Mouse (Mus musculus) heart, postnatal 0 days (tissue): Measurements from ENCODE around the gene Zfp512b. TPM values are rescaled to one million over a fixed set of nuclear protein-coding genes. Genes with fewer than 3 reads are reported as not detected.

Experiments
- ATAC-seq: fragments of 200-750 bp; cut with Nextera tagmentation; 2 replicates; pipeline ENCODE4 v1.8.0; 2017; ENCODE audit warnings: low read depth, moderate number of reproducible peaks, moderate library complexity; ENCODE audit not compliant: insufficient read depth
- DNase-seq: peaks from one replicate; pipeline ENCODE4 v3.0.0-alpha.2; 2016; ENCODE audit warnings: low spot score
- H3K27ac ChIP-seq: fragments of 300-500 bp; sonication (generic); 2 replicates; pipeline ENCODE4 v1.5.1; 2014; ENCODE audit warnings: low read depth, mild to moderate bottlenecking
- H3K27me3 ChIP-seq: fragments of 300-500 bp; sonication (generic); 2 replicates; pipeline ENCODE4 v1.6.1; 2014; ENCODE audit warnings: low read length, mixed read lengths; ENCODE audit not compliant: control insufficient read depth, insufficient read depth
- H3K36me3 ChIP-seq: fragments of 300-500 bp; sonication (generic); replicated peaks from 2 replicates; pipeline ENCODE4 v1.6.1; 2014; ENCODE audit warnings: low read length, mixed read lengths; ENCODE audit not compliant: control insufficient read depth, insufficient read depth
- H3K4me1 ChIP-seq: fragments of 300-500 bp; sonication (generic); 2 replicates; pipeline ENCODE4 v1.6.1; 2014; ENCODE audit warnings: antibody characterized with exemption; ENCODE audit not compliant: control insufficient read depth, insufficient read depth
- H3K4me2 ChIP-seq: fragments of 300-500 bp; sonication (generic); 2 replicates; pipeline ENCODE4 v1.6.1; 2014; ENCODE audit warnings: low read depth, mild to moderate bottlenecking, low read length, moderate library complexity
- H3K4me3 ChIP-seq: fragments of 300-500 bp; sonication (generic); 2 replicates; pipeline ENCODE4 v1.5.1; 2014; ENCODE audit warnings: low read depth, low read length
- H3K9ac ChIP-seq: fragments of 300-500 bp; sonication (generic); replicated peaks from 2 replicates; pipeline ENCODE4 v1.6.1; 2014; ENCODE audit warnings: low read depth, low read length, mixed read lengths
- H3K9me3 ChIP-seq: fragments of 300-500 bp; sonication (generic); replicated peaks from 2 replicates; pipeline ENCODE4 v1.6.1; 2016; ENCODE audit warnings: low read length; ENCODE audit not compliant: control insufficient read depth
- CTCF ChIP-seq: IDR thresholded peaks from 2 replicates; pipeline ENCODE4 v1.5.1; 2016; ENCODE audit warnings: antibody characterized with exemption, control low read depth, low read depth
- EP300 ChIP-seq: IDR thresholded peaks from 2 replicates; pipeline ENCODE4 v1.6.1; 2016; ENCODE audit warnings: antibody characterized with exemption, low read depth
- WGBS: fragments of 180-500 bp; shearing (Covaris S2); extraction: QIAGEN DNeasy Blood & Tissue Kit; methylation state at CpG from one replicate; pipeline ENCODE4 v1.1.7; 2014; 5-methylcytosine and 5-hydroxymethylcytosine counted together
- polyA plus RNA-seq: library from polyadenylated mRNA; unstranded; fragments of >200 nt; fragmentation: Nextera tagmentation; extraction: Ambion mirVana; gene quantifications from 2 replicates; pipeline ENCODE4 v1.2.1, GENCODE M21; 2015
- total RNA-seq: library from RNA; depleted of rRNA; stranded (reverse); fragments of >200 nt; gene quantifications from 2 replicates; pipeline ENCODE4 v1.2.3, GENCODE M21; 2014; ENCODE audit warnings: low replicate concordance

Zfp512b gene
- total and polyA plus RNA-seq, 2 experiments from 2014 or later, result 16.2 to 17.6 TPM

DNA sequence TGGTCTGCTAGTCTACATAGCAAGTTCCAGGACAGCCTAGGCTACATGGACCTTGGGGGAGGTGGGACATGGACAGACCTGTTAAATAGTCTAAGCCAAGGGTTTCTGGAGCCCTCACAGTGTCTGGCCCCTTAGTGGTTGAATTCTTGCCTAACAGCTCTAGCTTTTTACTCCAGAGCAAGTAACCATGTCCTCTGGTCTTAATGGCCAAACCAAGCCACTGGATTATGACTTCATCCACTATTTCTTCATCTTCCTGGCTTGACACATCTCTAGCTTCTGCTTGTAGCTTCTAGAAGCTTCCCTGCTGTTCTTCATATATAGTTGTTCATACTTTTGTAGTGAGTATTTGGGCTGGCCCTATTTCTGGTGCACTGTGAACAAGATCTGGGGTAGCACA is 38.8 kb downstream of the Zfp512b start:
- DNase-seq, result no peak
- no peak for TF ChIP-seq EP300
- TF ChIP-seq CTCF, result no peak
- peaks cover 49% of the 10 kb centered on the region for H3K36me3 ChIP-seq

GRCm38 (mm10) chr2:181550233-181550632 is 42.4 kb downstream of the Zfp512b start:
- H3K27me3 ChIP-seq, result no peaks in the 10 kb centered on the region
- no peaks in the 10 kb centered on the region for H3K9me3 ChIP-seq
- H3K4me2 ChIP-seq, result no peak overlapping the region
- DNase-seq (no peak), ATAC-seq (no peak)
- H3K4me1 ChIP-seq, result no peaks in the 10 kb centered on the region
- H3K4me3 ChIP-seq, result no peak overlapping the region
- WGBS, result 87% methylated on average over 2 of the region's 2 CpGs
- no peak for TF ChIP-seq EP300
- TF ChIP-seq CTCF, result no peak
- no peak overlapping the region for H3K27ac ChIP-seq
- H3K36me3 ChIP-seq, result peaks cover 78% of the 10 kb centered on the region
- no peak overlapping the region for H3K9ac ChIP-seq

More for the DNA sequence above, 38.8 kb downstream of the Zfp512b start:
- Histone ChIP-seq H3K9me3 (no peaks in the 10 kb centered on the region), H3K4me1 (no peaks in the 10 kb centered on the region), H3K27ac (no peak overlapping the region), H3K9ac (no peak overlapping the region), H3K4me2 (no peak overlapping the region), H3K27me3 (no peaks in the 10 kb centered on the region), H3K4me3 (no peak overlapping the region)
- no peak for ATAC-seq

GRCm38 (mm10) chr2:181548682-181549081 is 43.9 kb downstream of the Zfp512b start:
- H3K9me3 ChIP-seq, result no peaks in the 10 kb centered on the region
- TF ChIP-seq EP300 (no peak), CTCF (no peak)
- 57% methylated on average over 5 of the region's 5 CpGs for WGBS
- DNase-seq (no peak), ATAC-seq (no peak)
- H3K36me3 ChIP-seq, result peaks cover 76% of the 10 kb centered on the region
- H3K4me1 ChIP-seq, result no peaks in the 10 kb centered on the region
- no peaks in the 10 kb centered on the region for H3K27me3 ChIP-seq
- H3K27ac ChIP-seq, result no peak overlapping the region
- no peak overlapping the region for H3K4me3 ChIP-seq
- no peak overlapping the region for H3K9ac ChIP-seq
- no peak overlapping the region for H3K4me2 ChIP-seq

DNA sequence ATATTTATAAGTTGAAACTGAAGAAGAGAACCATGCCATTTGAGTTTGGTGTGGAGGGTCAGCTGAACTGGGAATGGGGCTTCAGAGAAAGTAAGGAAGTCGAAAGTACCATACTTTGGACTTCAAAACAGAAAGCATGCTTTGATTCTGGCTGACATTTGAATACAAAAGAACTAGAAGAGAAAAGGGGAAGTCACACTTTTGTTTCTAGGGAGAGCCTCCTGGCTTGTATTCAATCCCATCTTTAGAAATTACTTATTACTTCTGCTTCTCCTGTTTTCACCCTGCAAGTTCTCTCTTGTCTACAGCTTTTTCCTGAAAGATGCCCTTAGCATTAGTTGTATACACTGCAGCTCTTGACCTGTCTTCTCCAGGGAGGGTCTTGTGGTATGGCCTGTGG is 44.4 kb downstream of the Zfp512b start:
- WGBS, result 79% methylated on average over 1 of the region's 1 CpGs
- no peak overlapping the region for H3K4me3 ChIP-seq
- peaks cover 71% of the 10 kb centered on the region for H3K36me3 ChIP-seq
- no peaks in the 10 kb centered on the region for H3K27me3 ChIP-seq
- no peaks in the 10 kb centered on the region for H3K9me3 ChIP-seq
- no peak overlapping the region for H3K9ac ChIP-seq
- ATAC-seq (no peak), DNase-seq (no peak)
- TF ChIP-seq CTCF (no peak), EP300 (no peak)
- no peak overlapping the region for H3K4me2 ChIP-seq
- no peaks in the 10 kb centered on the region for H3K4me1 ChIP-seq
- H3K27ac ChIP-seq, result no peak overlapping the region

- 92% methylated on average over 7 of the region's 7 CpGs for WGBS
- peaks cover 53% of the 10 kb centered on the region for H3K36me3 ChIP-seq
- DNase-seq (no peak), ATAC-seq (no peak)
- TF ChIP-seq EP300 (no peak), CTCF (no peak)
- no peak overlapping the region for H3K27ac ChIP-seq
- no peaks in the 10 kb centered on the region for H3K27me3 ChIP-seq
- no peak overlapping the region for H3K4me3 ChIP-seq
- no peaks in the 10 kb centered on the region for H3K9me3 ChIP-seq
- no peak overlapping the region for H3K9ac ChIP-seq
- no peaks in the 10 kb centered on the region for H3K4me1 ChIP-seq
- H3K4me2 ChIP-seq, result no peak overlapping the region
Observed at GRCm38 (mm10) chr2:181546142-181546541, 46.5 kb downstream of the Zfp512b start.

DNA sequence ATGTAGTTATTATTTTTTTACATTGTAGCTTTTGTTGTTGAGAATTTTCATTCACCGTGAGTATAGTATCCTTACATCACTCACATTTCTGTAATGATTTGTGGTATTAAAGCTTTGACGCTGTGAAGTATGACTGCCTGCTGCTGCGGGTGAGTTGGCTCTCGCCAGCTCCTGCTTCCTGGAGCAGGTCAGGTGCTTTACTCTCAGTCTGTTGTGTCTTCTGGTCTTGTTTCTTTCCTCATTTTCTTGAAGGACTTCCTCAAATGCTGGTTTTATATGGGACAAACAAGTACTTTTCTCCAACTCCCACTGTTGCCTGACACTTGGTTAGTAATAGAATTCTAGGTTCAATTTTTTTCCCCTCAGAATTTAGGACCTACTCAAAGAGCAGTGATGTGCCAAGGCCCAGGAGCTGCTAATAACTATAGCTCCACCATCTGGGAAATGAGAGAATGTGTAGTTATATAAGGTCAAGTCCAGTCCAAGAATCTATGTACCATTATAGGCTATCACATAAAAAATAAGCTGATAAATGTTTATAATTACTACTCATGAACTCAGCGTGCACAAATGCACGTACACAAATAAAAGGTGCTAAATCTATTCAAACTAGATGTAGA is 50.7 kb downstream of the Zfp512b start:
- Histone ChIP-seq H3K27ac (no peak overlapping the region), H3K36me3 (peaks cover 12% of the 10 kb centered on the region), H3K4me1 (peaks cover 8% of the 10 kb centered on the region; the same call in 1 of the 2 replicates), H3K9ac (no peak overlapping the region), H3K4me2 (no peak overlapping the region), H3K4me3 (no peak overlapping the region), H3K9me3 (no peaks in the 10 kb centered on the region), H3K27me3 (no peaks in the 10 kb centered on the region)
- DNase-seq (no peak), ATAC-seq (no peak)
- 80% methylated on average over 6 of the region's 6 CpGs for WGBS
- TF ChIP-seq EP300 (no peak), CTCF (no peak)
